Mouse (Mus musculus) MEL (cell line): ENCODE measurements around the gene Cd36.

Source experiments
- BHLHE40 ChIP-seq: IDR thresholded peaks from 2 replicates; pipeline ENCODE4 v1.6.1; 2012; ENCODE audit warnings: low read depth, mild to moderate bottlenecking, inconsistent platforms, low read length, improper control_type of control experiment, borderline replicate concordance
- EP300 ChIP-seq, 2 experiments: IDR thresholded peaks; 2 replicates each; pipeline ENCODE4 v1.6.1; 2011; ENCODE audit warnings: improper control_type of control experiment in 2 of 2, low read length in 2 of 2, low read depth in 1 of 2, mild to moderate bottlenecking in 1 of 2
- GATA1 ChIP-seq: IDR thresholded peaks from 2 replicates; pipeline ENCODE4 v1.6.1; 2011; ENCODE audit warnings: low read depth, low read length, improper control_type of control experiment
- POLR2A ChIP-seq, 2 experiments: IDR thresholded peaks; 2 replicates each; pipeline ENCODE4 v1.6.1; 2011 to 2012; ENCODE audit warnings: low read length in 2 of 2, mild to moderate bottlenecking in 2 of 2, control low read depth in 1 of 2, improper control_type of control experiment in 1 of 2, low read depth in 1 of 2, moderate library complexity in 1 of 2; ENCODE audit not compliant: control insufficient read depth in 1 of 2, insufficient read depth in 1 of 2, poor library complexity in 1 of 2
- POLR2AphosphoS2 ChIP-seq: IDR thresholded peaks from 2 replicates; pipeline ENCODE4 v1.6.1; 2011; ENCODE audit warnings: low read length, improper control_type of control experiment
- POLR2AphosphoS5 ChIP-seq: IDR thresholded peaks from 2 replicates; pipeline ENCODE4 v1.6.1; 2012; ENCODE audit warnings: low read depth, borderline replicate concordance, mild to moderate bottlenecking, inconsistent platforms, low read length, moderate library complexity, mixed read lengths
- SIN3A ChIP-seq: IDR thresholded peaks from 2 replicates; pipeline ENCODE4 v1.6.1; 2012; ENCODE audit warnings: low read length, improper control_type of control experiment, inconsistent platforms
- USF2 ChIP-seq, 2 experiments: IDR thresholded peaks; 2 replicates each; pipeline ENCODE4 v1.6.1; 2011 to 2012; ENCODE audit warnings: improper control_type of control experiment in 2 of 2, low read length in 2 of 2, borderline replicate concordance in 1 of 2, inconsistent platforms in 1 of 2, low read depth in 1 of 2, mild to moderate bottlenecking in 1 of 2; ENCODE audit not compliant: insufficient read depth in 1 of 2

- TF ChIP-seq EP300 (IDR thresholded peaks at IDR 0.05; ENCODE audit: low read depth in 1 of 2, low read length in 2 of 2), result no peak
- no peak for TF ChIP-seq USF2 (IDR thresholded peaks at IDR 0.05; ENCODE audit: borderline replicate concordance in 1 of 2, insufficient read depth in 1 of 2, low read depth in 1 of 2, low read length in 2 of 2)
- TF ChIP-seq BHLHE40, result no peak
- TF ChIP-seq POLR2AphosphoS5, result no peak
- TF ChIP-seq POLR2AphosphoS2, result no peak
- no peak for TF ChIP-seq SIN3A
- no peak for TF ChIP-seq GATA1
- TF ChIP-seq POLR2A (IDR thresholded peaks at IDR 0.05; ENCODE audit: control insufficient read depth in 1 of 2, insufficient read depth in 1 of 2, low read depth in 1 of 2, low read length in 2 of 2, poor library complexity in 1 of 2), result no peak
These were observed 68.2 kb downstream of the Cd36 start for GRCm38 (mm10) chr5:17820239-17820999.
